Mouse (Mus musculus): Measurements from ENCODE around the gene Gm3625. TPM values are rescaled to one million over a fixed set of nuclear protein-coding genes. Genes with fewer than 3 reads are reported as not detected.

Gene Gm3625
- not detected in 2 replicates for polyA plus RNA-seq (2012; rRNA removed)

GRCm38 (mm10) chr12:4592541-4593165 lies at the start of gene Gm3625, which contains the start of gene Itsn2:
Gene Gm3625 (minus strand): TSS chr12:4592927.
Gene Itsn2 (plus strand): TSS chr12:4592638.
- DNase-seq: peak; percentile 71 to 73
- Histone ChIP-seq H3K4me3 (replicated peaks; ENCODE audit: insufficient read depth, low read depth, low read length) (peak within 1 kb of the TSS; percentile 75), H3K27ac (ENCODE audit: insufficient read depth, low read length) (peak within 1 kb of the TSS; percentile 34; the same call in 1 of the 2 replicates), H3K27me3 (ENCODE audit: control insufficient read depth, insufficient read depth, low read length) (no peaks in the 10 kb centered on the region), H3K4me1 (ENCODE audit: control insufficient read depth, insufficient read depth, low read length) (no peaks in the 10 kb centered on the region)
- no peak for TF ChIP-seq POLR2A (IDR thresholded peaks at IDR 0.05; ENCODE audit: borderline replicate concordance, insufficient read depth, low read length)
- TF ChIP-seq CTCF (IDR thresholded peaks at IDR 0.05; ENCODE audit: borderline replicate concordance, insufficient read depth, low read depth, low read length): no peak
- WGBS: under 1% methylated on average over 48 of the region's 49 CpGs

GRCm38 (mm10) chr12:4640737-4641136 lies 48.0 kb upstream of the Gm3625 start:
- no peak for TF ChIP-seq CTCF (IDR thresholded peaks at IDR 0.05; ENCODE audit: borderline replicate concordance, insufficient read depth, low read depth, low read length)
- TF ChIP-seq POLR2A (IDR thresholded peaks at IDR 0.05; ENCODE audit: borderline replicate concordance, insufficient read depth, low read length): no peak
- WGBS: 96% methylated on average over 1 of the region's 1 CpGs
- no peak overlapping the region for H3K27ac ChIP-seq (ENCODE audit: insufficient read depth, low read length)
- H3K4me1 ChIP-seq (ENCODE audit: control insufficient read depth, insufficient read depth, low read length): no peaks in the 10 kb centered on the region
- no peak overlapping the region for H3K4me3 ChIP-seq (replicated peaks; ENCODE audit: insufficient read depth, low read depth, low read length)
- no peak for DNase-seq
- no peaks in the 10 kb centered on the region for H3K27me3 ChIP-seq (ENCODE audit: control insufficient read depth, insufficient read depth, low read length)

GRCm38 (mm10) chr12:4638438-4638837 lies 45.7 kb upstream of the Gm3625 start:
- TF ChIP-seq CTCF (IDR thresholded peaks at IDR 0.05; ENCODE audit: borderline replicate concordance, insufficient read depth, low read depth, low read length) (no peak), POLR2A (IDR thresholded peaks at IDR 0.05; ENCODE audit: borderline replicate concordance, insufficient read depth, low read length) (no peak)
- WGBS: 89% methylated on average over 1 of the region's 1 CpGs
- no peaks in the 10 kb centered on the region for H3K4me1 ChIP-seq (ENCODE audit: control insufficient read depth, insufficient read depth, low read length)
- H3K4me3 ChIP-seq (replicated peaks; ENCODE audit: insufficient read depth, low read depth, low read length): no peak overlapping the region
- no peak overlapping the region for H3K27ac ChIP-seq (ENCODE audit: insufficient read depth, low read length)
- no peak for DNase-seq
- H3K27me3 ChIP-seq (ENCODE audit: control insufficient read depth, insufficient read depth, low read length): no peaks in the 10 kb centered on the region

- Histone ChIP-seq H3K4me3 (replicated peaks; ENCODE audit: insufficient read depth, low read depth, low read length) (no peak overlapping the region), H3K4me1 (ENCODE audit: control insufficient read depth, insufficient read depth, low read length) (no peaks in the 10 kb centered on the region), H3K27ac (ENCODE audit: insufficient read depth, low read length) (no peak overlapping the region), H3K27me3 (ENCODE audit: control insufficient read depth, insufficient read depth, low read length) (no peaks in the 10 kb centered on the region)
- 88% methylated on average over 8 of the region's 8 CpGs for WGBS
- TF ChIP-seq CTCF (IDR thresholded peaks at IDR 0.05; ENCODE audit: borderline replicate concordance, insufficient read depth, low read depth, low read length) (no peak), POLR2A (IDR thresholded peaks at IDR 0.05; ENCODE audit: borderline replicate concordance, insufficient read depth, low read length) (no peak)
- no peak for DNase-seq
Measured at GRCm38 (mm10) chr12:4632957-4633356, 40.2 kb upstream of the Gm3625 start.

- Histone ChIP-seq H3K4me1 (ENCODE audit: control insufficient read depth, insufficient read depth, low read length) (no peaks in the 10 kb centered on the region), H3K4me3 (replicated peaks; ENCODE audit: insufficient read depth, low read depth, low read length) (no peak overlapping the region), H3K27me3 (ENCODE audit: control insufficient read depth, insufficient read depth, low read length) (no peaks in the 10 kb centered on the region), H3K27ac (ENCODE audit: insufficient read depth, low read length) (no peak overlapping the region)
- WGBS: 74% methylated on average over 1 of the region's 1 CpGs
- DNase-seq: peak in 1 of 2 experiments; percentile 6
- TF ChIP-seq CTCF (IDR thresholded peaks at IDR 0.05; ENCODE audit: borderline replicate concordance, insufficient read depth, low read depth, low read length): no peak
- no peak for TF ChIP-seq POLR2A (IDR thresholded peaks at IDR 0.05; ENCODE audit: borderline replicate concordance, insufficient read depth, low read length)
Measured at GRCm38 (mm10) chr12:4624201-4624600, 31.5 kb upstream of the Gm3625 start.

- no peaks in the 10 kb centered on the region for H3K4me1 ChIP-seq (ENCODE audit: control insufficient read depth, insufficient read depth, low read length)
- no peak overlapping the region for H3K4me3 ChIP-seq (replicated peaks; ENCODE audit: insufficient read depth, low read depth, low read length)
- no peak overlapping the region for H3K27ac ChIP-seq (ENCODE audit: insufficient read depth, low read length)
- no peak for DNase-seq
- no peaks in the 10 kb centered on the region for H3K27me3 ChIP-seq (ENCODE audit: control insufficient read depth, insufficient read depth, low read length)
- WGBS: 85% methylated on average over 2 of the region's 2 CpGs
- no peak for TF ChIP-seq CTCF (IDR thresholded peaks at IDR 0.05; ENCODE audit: borderline replicate concordance, insufficient read depth, low read depth, low read length)
- TF ChIP-seq POLR2A (IDR thresholded peaks at IDR 0.05; ENCODE audit: borderline replicate concordance, insufficient read depth, low read length): no peak
Measured at GRCm38 (mm10) chr12:4614722-4615121, 22.0 kb upstream of the Gm3625 start.

- DNase-seq: no peak
- WGBS: 63% methylated on average over 3 of the region's 3 CpGs
- no peaks in the 10 kb centered on the region for H3K27me3 ChIP-seq (ENCODE audit: control insufficient read depth, insufficient read depth, low read length)
- TF ChIP-seq POLR2A (IDR thresholded peaks at IDR 0.05; ENCODE audit: borderline replicate concordance, insufficient read depth, low read length) (no peak), CTCF (IDR thresholded peaks at IDR 0.05; ENCODE audit: borderline replicate concordance, insufficient read depth, low read depth, low read length) (no peak)
- no peak overlapping the region for H3K4me3 ChIP-seq (replicated peaks; ENCODE audit: insufficient read depth, low read depth, low read length)
- H3K27ac ChIP-seq (ENCODE audit: insufficient read depth, low read length): no peak overlapping the region
- no peaks in the 10 kb centered on the region for H3K4me1 ChIP-seq (ENCODE audit: control insufficient read depth, insufficient read depth, low read length)
Measured at GRCm38 (mm10) chr12:4606625-4607024, 13.9 kb upstream of the Gm3625 start.

GRCm38 (mm10) chr12:4599713-4600112 lies 7.0 kb upstream of the Gm3625 start:
- no peaks in the 10 kb centered on the region for H3K4me1 ChIP-seq (ENCODE audit: control insufficient read depth, insufficient read depth, low read length)
- H3K27me3 ChIP-seq (ENCODE audit: control insufficient read depth, insufficient read depth, low read length): no peaks in the 10 kb centered on the region
- no peak for TF ChIP-seq CTCF (IDR thresholded peaks at IDR 0.05; ENCODE audit: borderline replicate concordance, insufficient read depth, low read depth, low read length)
- TF ChIP-seq POLR2A (IDR thresholded peaks at IDR 0.05; ENCODE audit: borderline replicate concordance, insufficient read depth, low read length): no peak
- no peak overlapping the region for H3K4me3 ChIP-seq (replicated peaks; ENCODE audit: insufficient read depth, low read depth, low read length)
- WGBS: 72% methylated on average over 4 of the region's 4 CpGs
- DNase-seq: no peak
- H3K27ac ChIP-seq (ENCODE audit: insufficient read depth, low read length): no peak overlapping the region

Measured in cerebellum, adult 2 months (tissue).